Mouse (Mus musculus) small intestine, adult 2 months (tissue): Measurements from ENCODE around the gene Sipa1l1. TPM values are rescaled to one million over a fixed set of nuclear protein-coding genes. Genes with fewer than 3 reads are reported as not detected.
A peak's percentile ranks its signal among the peaks of the same experiment; 100 is the strongest.

Experiments used
- H3K27ac ChIP-seq: fragments of 200-500 bp; 2 replicates; pipeline ENCODE4 v1.5.1; 2012; ENCODE audit warnings: low read depth, low read length, control low read depth, inconsistent platforms; ENCODE audit not compliant: insufficient read depth
- H3K27me3 ChIP-seq: fragments of 200-500 bp; 2 replicates; pipeline ENCODE4 v1.6.1; 2012; ENCODE audit warnings: mild to moderate bottlenecking, moderate library complexity, low read length, inconsistent platforms; ENCODE audit not compliant: control insufficient read depth, insufficient read depth
- H3K36me3 ChIP-seq: fragments of 200-500 bp; 2 replicates; pipeline ENCODE4 v1.6.1; 2012; ENCODE audit warnings: mild to moderate bottlenecking, low read length, control low read depth, inconsistent platforms; ENCODE audit not compliant: control insufficient read depth, insufficient read depth
- H3K4me1 ChIP-seq: fragments of 200-500 bp; 2 replicates; pipeline ENCODE4 v1.6.1; 2012; ENCODE audit warnings: low read length, inconsistent platforms, mixed read lengths; ENCODE audit not compliant: control insufficient read depth, insufficient read depth, insufficient read length
- H3K4me3 ChIP-seq: fragments of 200-500 bp; 2 replicates; pipeline ENCODE4 v1.5.1; 2012; ENCODE audit warnings: low read depth, mild to moderate bottlenecking, control low read depth, inconsistent platforms, low read length, moderate library complexity
- CTCF ChIP-seq: fragments of 200-500 bp; IDR thresholded peaks from 2 replicates; pipeline ENCODE4 v1.5.1; 2012; ENCODE audit warnings: low read depth, mild to moderate bottlenecking, control low read depth, inconsistent platforms, low read length, moderate library complexity, mixed read lengths; ENCODE audit not compliant: insufficient replicate concordance, insufficient read length; ENCODE audit errors: extremely low read depth
- POLR2A ChIP-seq: fragments of 200-500 bp; IDR thresholded peaks from 2 replicates; pipeline ENCODE4 v1.6.1; 2012; ENCODE audit warnings: low read depth, mild to moderate bottlenecking, control low read depth, inconsistent platforms, low read length, moderate library complexity
- WGBS: fragments of 180-500 bp; shearing (Covaris S2); methylation state at CpG from one replicate; pipeline ENCODE4 v1.1.7; 2018; 5-methylcytosine and 5-hydroxymethylcytosine counted together
- polyA plus RNA-seq: library from polyadenylated mRNA; depleted of rRNA; stranded (reverse); fragments of >200 nt; gene quantifications from 2 replicates; pipeline ENCODE4 v1.2.3, GENCODE M21; 2012

Sipa1l1 gene
- polyA plus RNA-seq, 1 experiment: 13.4 TPM

DNA sequence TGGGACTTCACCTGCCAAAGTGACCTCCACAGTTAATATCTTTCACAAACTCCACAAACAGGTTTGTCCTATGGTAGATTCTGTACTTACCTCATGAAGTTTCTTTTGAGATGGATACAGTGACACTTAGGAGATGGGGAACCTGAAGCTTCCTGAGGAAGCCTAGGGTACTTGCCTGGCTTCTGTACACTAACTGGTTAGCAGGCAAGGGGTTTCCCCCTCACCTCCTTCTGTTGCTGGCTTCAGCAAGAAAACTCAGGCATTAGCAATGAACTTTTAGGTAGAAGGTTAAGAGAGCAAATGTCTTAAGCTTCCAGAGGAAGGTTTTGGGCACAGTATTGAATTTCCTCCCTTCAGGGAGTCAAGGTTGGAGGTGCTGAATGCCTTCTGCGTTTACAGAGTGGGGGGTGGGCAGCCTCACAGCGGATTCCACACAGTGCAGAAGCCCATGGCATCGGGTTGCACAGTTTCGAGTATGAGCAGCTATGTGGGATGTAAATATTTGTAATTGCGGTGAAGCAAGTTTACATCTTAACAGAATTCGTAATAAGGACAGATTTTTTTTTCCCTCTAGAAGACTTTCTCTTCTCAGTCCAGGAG, 20.1 kb downstream of the Sipa1l1 start:
- Histone ChIP-seq H3K4me3 (no peak overlapping the region), H3K27ac (no peak overlapping the region), H3K4me1 (peaks cover 17% of the 10 kb centered on the region; the same call in 1 of the 2 replicates), H3K27me3 (no peaks in the 10 kb centered on the region), H3K36me3 (no peaks in the 10 kb centered on the region)
- TF ChIP-seq POLR2A (no peak), CTCF (no peak)
- 57% methylated on average over 6 of the region's 6 CpGs for WGBS

DNA sequence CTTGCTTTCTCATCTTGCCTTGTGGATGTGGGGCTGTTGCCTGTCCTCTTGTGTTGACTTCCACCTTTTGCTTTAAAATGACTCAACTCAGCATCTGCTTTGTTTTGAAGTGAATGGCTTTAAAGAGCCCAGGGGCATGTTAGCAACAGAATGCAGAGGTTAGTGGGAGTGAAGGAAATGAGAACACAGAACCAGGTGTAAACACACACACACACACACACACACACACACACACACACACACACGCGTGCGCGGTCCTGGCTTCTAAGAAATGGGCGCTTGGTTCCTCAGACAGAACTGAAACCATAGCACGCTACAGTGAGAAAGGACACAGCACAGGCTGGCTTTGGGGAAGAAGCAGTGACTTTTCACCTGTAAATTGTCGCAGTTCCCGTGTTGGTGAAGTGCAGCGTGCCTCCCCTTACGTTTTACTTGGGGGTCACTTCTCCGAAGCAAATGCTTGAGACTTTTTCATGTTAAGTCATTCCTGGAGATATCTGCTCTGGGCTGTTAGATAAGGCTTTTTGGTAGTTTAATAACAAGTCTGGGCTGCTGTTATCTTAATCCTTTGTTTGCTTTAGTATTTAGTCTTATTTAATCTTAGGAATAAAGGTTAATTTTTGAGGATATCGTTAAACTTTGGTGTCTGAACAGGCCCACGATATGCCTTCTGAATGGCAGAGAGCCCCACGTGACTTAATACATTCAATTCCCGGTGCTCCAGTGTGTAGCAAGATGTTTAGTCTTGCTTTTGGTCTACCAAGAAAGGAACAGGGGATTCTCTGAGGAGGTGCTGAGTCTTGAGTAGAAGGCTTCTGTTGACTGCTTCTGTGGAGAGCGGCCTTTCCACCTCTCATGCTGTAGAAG, 20.8 kb downstream of the Sipa1l1 start:
- H3K36me3 ChIP-seq: no peaks in the 10 kb centered on the region
- H3K27ac ChIP-seq: no peak overlapping the region
- H3K4me3 ChIP-seq: peak overlapping the region; percentile 3; the same call in 1 of the 2 replicates
- no peaks in the 10 kb centered on the region for H3K27me3 ChIP-seq
- TF ChIP-seq CTCF (no peak), POLR2A (no peak)
- H3K4me1 ChIP-seq: peaks cover 17% of the 10 kb centered on the region; the same call in 1 of the 2 replicates
- 19% methylated on average over 16 of the region's 16 CpGs for WGBS

DNA sequence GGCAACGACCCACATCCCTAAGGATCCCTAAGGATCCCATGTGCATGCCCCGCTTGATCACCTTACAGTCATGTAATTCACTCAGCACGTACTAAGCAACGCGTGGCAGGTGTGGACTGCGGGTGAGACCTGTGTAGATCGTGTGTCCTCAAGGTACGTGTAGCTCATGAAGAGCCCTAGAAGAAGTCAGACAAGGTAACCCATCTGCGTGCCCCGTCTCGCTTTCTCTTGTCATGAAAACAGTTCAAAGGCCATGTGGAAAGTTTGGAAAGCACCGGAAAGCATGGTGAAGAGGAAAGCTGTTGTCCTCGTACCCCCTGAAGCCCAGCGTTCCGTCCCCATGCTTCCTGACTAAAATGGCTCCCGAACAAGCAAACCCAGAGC, 21.5 kb downstream of the Sipa1l1 start:
- TF ChIP-seq POLR2A (no peak), CTCF (no peak)
- Histone ChIP-seq H3K36me3 (no peaks in the 10 kb centered on the region), H3K27ac (no peak overlapping the region), H3K4me3 (no peak overlapping the region), H3K4me1 (peaks cover 17% of the 10 kb centered on the region; the same call in 1 of the 2 replicates), H3K27me3 (no peaks in the 10 kb centered on the region)
- 49% methylated on average over 16 of the region's 16 CpGs for WGBS

DNA sequence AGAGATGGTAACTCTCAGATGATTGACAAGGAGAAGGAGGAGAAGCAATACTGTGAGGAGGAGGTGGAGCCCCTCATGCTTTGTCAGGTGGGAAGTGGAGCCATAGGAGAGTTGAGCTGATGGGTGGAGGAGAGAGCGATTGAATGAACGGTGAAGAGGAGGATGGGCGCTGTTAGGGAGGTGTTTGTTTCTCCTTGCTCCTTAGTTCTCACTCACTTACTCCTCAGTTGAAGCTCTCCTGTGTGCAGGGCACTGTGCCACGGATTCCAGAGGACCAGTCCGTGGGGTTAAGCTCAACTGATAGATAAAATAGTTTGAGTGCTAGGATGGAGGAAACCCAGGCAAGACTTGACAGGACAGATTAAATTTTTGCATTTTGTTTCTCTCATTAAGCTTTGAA, 22.6 kb downstream of the Sipa1l1 start:
- H3K4me1 ChIP-seq: peaks cover 17% of the 10 kb centered on the region; the same call in 1 of the 2 replicates
- no peaks in the 10 kb centered on the region for H3K36me3 ChIP-seq
- WGBS: 89% methylated on average over 5 of the region's 5 CpGs
- TF ChIP-seq CTCF: no peak
- no peak for TF ChIP-seq POLR2A
- H3K27me3 ChIP-seq: no peaks in the 10 kb centered on the region
- H3K27ac ChIP-seq: no peak overlapping the region
- H3K4me3 ChIP-seq: no peak overlapping the region

DNA sequence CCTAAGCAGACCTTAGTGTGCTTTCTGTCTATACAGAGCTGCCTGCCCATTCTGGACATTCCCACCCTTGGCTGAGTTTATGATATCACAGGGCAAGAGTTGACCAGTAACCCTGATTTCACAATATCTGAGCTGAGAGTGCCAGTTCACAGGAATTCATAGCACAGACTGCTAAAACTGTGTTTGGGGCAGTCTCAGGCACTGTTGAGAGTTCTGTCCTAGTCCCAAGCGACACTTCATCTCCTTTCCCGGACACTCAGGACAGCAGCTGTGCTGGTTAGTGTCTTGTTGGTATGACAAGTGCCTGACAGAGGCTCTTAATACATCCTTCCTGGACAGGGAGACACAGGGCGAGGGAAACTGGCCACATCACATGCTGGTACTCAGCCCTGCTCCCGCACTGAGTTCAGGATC, 23.5 kb downstream of the Sipa1l1 start:
- no peaks in the 10 kb centered on the region for H3K36me3 ChIP-seq
- TF ChIP-seq POLR2A (no peak), CTCF (no peak)
- H3K27me3 ChIP-seq: no peaks in the 10 kb centered on the region
- no peak overlapping the region for H3K4me3 ChIP-seq
- peaks cover 13% of the 10 kb centered on the region; the same call in 1 of the 2 replicates for H3K4me1 ChIP-seq
- WGBS: 81% methylated on average over 4 of the region's 4 CpGs
- no peak overlapping the region for H3K27ac ChIP-seq

DNA sequence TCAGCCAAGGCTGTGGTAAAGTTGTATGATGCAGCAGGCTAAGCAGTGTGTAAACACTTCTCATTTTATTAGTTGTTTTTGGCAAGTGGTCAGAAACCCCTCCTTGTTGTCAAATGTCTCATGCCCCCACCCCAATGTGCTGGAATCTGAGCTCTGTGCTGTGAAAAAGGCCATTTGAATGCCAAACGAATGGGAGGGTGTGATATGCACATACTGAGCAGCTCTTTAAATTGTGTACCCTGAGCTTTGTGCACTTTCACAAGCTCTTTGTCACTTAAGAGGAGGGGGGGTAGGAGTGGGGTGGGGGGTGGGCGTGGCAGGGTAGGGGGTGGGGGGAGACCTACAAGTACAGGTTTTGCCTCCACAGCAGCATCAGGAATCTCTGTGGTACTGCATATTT, 24.4 kb downstream of the Sipa1l1 start:
- WGBS: 79% methylated on average over 2 of the region's 2 CpGs
- Histone ChIP-seq H3K27me3 (no peaks in the 10 kb centered on the region), H3K27ac (no peak overlapping the region), H3K4me1 (peaks cover 12% of the 10 kb centered on the region; the same call in 1 of the 2 replicates), H3K4me3 (no peak overlapping the region), H3K36me3 (no peaks in the 10 kb centered on the region)
- TF ChIP-seq CTCF (no peak), POLR2A (no peak)

DNA sequence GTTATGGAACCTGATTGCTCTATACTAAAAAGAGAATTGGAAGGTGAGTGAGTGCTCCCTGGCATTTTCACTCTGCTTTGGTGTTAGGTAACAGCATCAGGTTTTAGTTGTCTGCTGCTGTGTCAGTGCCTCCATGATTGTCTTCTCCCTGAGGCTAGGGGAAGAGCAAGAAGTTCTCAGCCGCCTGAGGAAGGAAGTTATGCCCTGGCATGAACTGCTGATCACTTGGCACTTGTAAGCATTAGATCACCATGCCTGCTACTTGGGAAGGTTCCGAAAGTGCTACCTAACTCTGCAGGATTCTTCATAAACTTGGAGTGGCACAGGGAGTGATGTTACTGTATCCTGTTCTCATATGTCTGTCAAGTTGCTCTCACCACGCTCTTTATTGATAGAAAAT, 25.8 kb downstream of the Sipa1l1 start:
- no peaks in the 10 kb centered on the region for H3K36me3 ChIP-seq
- H3K27me3 ChIP-seq: no peaks in the 10 kb centered on the region
- WGBS: 73% methylated on average over 3 of the region's 3 CpGs
- H3K4me3 ChIP-seq: no peak overlapping the region
- TF ChIP-seq POLR2A (no peak), CTCF (no peak)
- peaks cover 5% of the 10 kb centered on the region; the same call in 1 of the 2 replicates for H3K4me1 ChIP-seq
- H3K27ac ChIP-seq: no peak overlapping the region
